In the genomic region with DNA sequence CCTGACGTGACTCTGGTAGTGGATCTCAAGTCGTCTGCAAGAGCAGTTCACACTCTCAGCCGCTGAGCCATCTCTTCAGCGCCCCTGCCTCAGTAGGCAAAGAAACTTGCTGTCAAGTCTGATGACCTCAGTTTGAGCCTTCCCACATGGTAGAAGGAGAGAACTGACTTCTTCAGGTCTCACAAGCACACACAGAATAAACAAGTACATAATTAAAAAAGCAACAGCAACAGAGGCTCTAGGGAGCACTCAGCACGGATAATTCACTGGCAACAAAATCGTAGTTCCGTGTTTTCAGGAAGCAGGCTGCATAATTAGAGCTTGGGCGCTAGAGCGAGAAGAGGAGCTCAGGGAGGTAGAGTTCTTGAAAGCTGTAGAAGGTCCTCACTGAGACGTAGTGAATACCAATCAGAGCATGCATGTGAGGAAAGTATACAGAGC, we compare ENCODE assay signal across 12 mouse cellular contexts.
DNase-seq lines count a peak whose midpoint lies in the region; ATAC-seq and TF ChIP-seq lines count a peak whose summit lies in the region.
"Had no signal": no experiment of that assay in that cellular context is flagged by ENCODE, and none has a peak within 500 bp of the region (broad histone marks: within the 10 kb centered on the region; RNA-seq: fewer than 3 reads in every experiment).

No protein-coding gene starts in this region.

- H3K36me3 ChIP-seq in kidney, adult 2 months (ENCODE audit: control insufficient read depth, insufficient read depth, low read length): no peaks in the 10 kb centered on the region
- no peaks in the 10 kb centered on the region for H3K36me3 ChIP-seq in hindbrain, embryonic 15.5 days
- H3K36me3 ChIP-seq: intestine, embryonic 15.5 days had no signal

- no peak overlapping the region for H3K27ac ChIP-seq in kidney, adult 2 months (ENCODE audit: insufficient read depth, low read depth, low read length)
- peak overlapping the region; percentile 36 for H3K27ac ChIP-seq in hindbrain, embryonic 15.5 days (replicated peaks)
- H3K27ac ChIP-seq: intestine, embryonic 15.5 days; left cerebral cortex, adult 2 months had no signal

- no peak overlapping the region for H3K9ac ChIP-seq in hindbrain, embryonic 15.5 days
- H3K9ac ChIP-seq: intestine, embryonic 15.5 days had no signal

- no peak for TF ChIP-seq POLR2A in kidney, adult 2 months (IDR thresholded peaks at IDR 0.05; ENCODE audit: low read depth, low read length)

- ATAC-seq in hindbrain, embryonic 15.5 days (ENCODE audit: low FRiP score, low read depth): peak; percentile 32
- ATAC-seq: intestine, embryonic 15.5 days had no signal

- H3K4me1 ChIP-seq in kidney, adult 2 months (ENCODE audit: control insufficient read depth, insufficient read depth, low read length): peaks cover 17% of the 10 kb centered on the region; the same call in 1 of the 2 replicates
- peaks cover 59% of the 10 kb centered on the region for H3K4me1 ChIP-seq in hindbrain, embryonic 15.5 days (replicated peaks)

- H3K27me3 ChIP-seq in kidney, adult 2 months (replicated peaks; ENCODE audit: control insufficient read depth, insufficient read depth, low read length): no peaks in the 10 kb centered on the region
- no peaks in the 10 kb centered on the region for H3K27me3 ChIP-seq in hindbrain, embryonic 15.5 days
- H3K27me3 ChIP-seq: intestine, embryonic 15.5 days had no signal

- peak; percentile 30 for DNase-seq in kidney, adult 2 months
- no peak for DNase-seq in kidney, adult 11 months
- peak; percentile 18 for DNase-seq in spleen, postnatal 36 days (ENCODE audit: low spot score in 2 of 2)
- no peak for DNase-seq in spleen, adult 12 weeks (ENCODE audit: low spot score)
- no peak for DNase-seq in adrenal gland, postnatal 25 days
- no peak for DNase-seq in layer of hippocampus, postnatal 10 days (ENCODE audit: low spot score in 2 of 2)
- no peak for DNase-seq in urinary bladder, postnatal 14 days (ENCODE audit: low spot score)
- DNase-seq: cerebellum, adult 2 months; thymus, postnatal 25 days had no signal

- TF ChIP-seq CTCF in kidney, adult 2 months (conservative IDR thresholded peaks at IDR 0.05; ENCODE audit: insufficient read depth, insufficient read length, low read depth, low read length): no peak

- 17% methylated on average over 10 of the region's 10 CpGs for WGBS in kidney, adult 2 months
- WGBS in hindbrain, embryonic 15.5 days: 27% methylated on average over 10 of the region's 10 CpGs

- H3K4me3 ChIP-seq in kidney, adult 2 months (ENCODE audit: insufficient read depth, low read depth, low read length): no peak overlapping the region
- H3K4me3 ChIP-seq in hindbrain, embryonic 15.5 days: no peak overlapping the region
- H3K4me3 ChIP-seq: intestine, embryonic 15.5 days; left cerebral cortex, adult 2 months had no signal

- H3K4me2 ChIP-seq in hindbrain, embryonic 15.5 days: 0 out of 2 replicates have a peak overlapping the region, but pooled peaks have one; percentile 11
- H3K4me2 ChIP-seq: intestine, embryonic 15.5 days had no signal

- no peaks in the 10 kb centered on the region for H3K9me3 ChIP-seq in hindbrain, embryonic 15.5 days
- H3K9me3 ChIP-seq: intestine, embryonic 15.5 days had no signal

Comparison
In these comparisons a context has a peak if more than half of its experiments do, and no peak if none do; other contexts are left out.
1. DNase-seq: peak in kidney, adult 2 months (single experiment) and spleen, postnatal 36 days (2 of 2); none in kidney, adult 11 months (single experiment), spleen, adult 12 weeks (single experiment), adrenal gland, postnatal 25 days (single experiment), layer of hippocampus, postnatal 10 days (0 of 2) and urinary bladder, postnatal 14 days (single experiment).